Mouse (Mus musculus): ENCODE measurements around the gene Rnf187. TPM values are rescaled to one million over a fixed set of nuclear protein-coding genes. Genes with fewer than 3 reads are reported as not detected.
A peak's percentile ranks its signal among the peaks of the same experiment; 100 is the strongest.

Gene Rnf187
- total and polyA plus RNA-seq, 3 experiments: 185 to 195 (median 188) TPM

DNA sequence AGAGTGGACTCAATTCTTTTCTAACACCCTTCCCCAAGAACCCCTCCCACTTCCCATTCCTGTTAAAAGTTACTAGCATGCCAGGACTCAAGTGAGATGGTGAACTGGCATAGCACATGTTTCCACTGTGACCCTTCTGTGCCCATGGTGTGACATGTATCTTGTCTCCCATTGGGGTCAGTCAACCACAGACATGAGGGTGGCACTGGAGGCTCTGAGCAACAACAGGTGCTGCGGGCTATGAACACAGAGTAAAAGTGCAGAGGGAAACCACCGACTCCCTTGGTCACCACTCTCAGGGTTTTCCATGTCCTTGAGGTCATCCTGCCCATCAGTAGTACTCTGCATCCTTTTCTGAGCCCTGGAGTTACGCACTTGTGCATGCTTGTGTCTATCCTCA, 33.1 kb upstream of the Rnf187 start (continued):
- no peak for TF ChIP-seq POLR2AphosphoS2 (IDR thresholded peaks at IDR 0.05; ENCODE audit: low read depth, low read length)
- TF ChIP-seq NELFE (IDR thresholded peaks at IDR 0.05; ENCODE audit: low read depth, low read length): no peak
- TF ChIP-seq TCF12 (IDR thresholded peaks at IDR 0.05; ENCODE audit: low read depth, low read length): peak; percentile 69
- no peak for TF ChIP-seq HCFC1 (IDR thresholded peaks at IDR 0.05; ENCODE audit: low read depth, low read length)
- TF ChIP-seq POLR2A (IDR thresholded peaks at IDR 0.05; ENCODE audit: low read depth, low read length): peak; percentile 26; the same call in 1 of the 2 replicates
- TF ChIP-seq USF1 (IDR thresholded peaks at IDR 0.05; ENCODE audit: low read depth, low read length): no peak
- 0 out of 2 replicates have a peak, but pooled peaks have one; percentile 48 for TF ChIP-seq MAZ (IDR thresholded peaks at IDR 0.05; ENCODE audit: low read depth, low read length)
- TF ChIP-seq ZC3H11A (IDR thresholded peaks at IDR 0.05; ENCODE audit: low read depth, low read length): no peak

GRCm38 (mm10) chr11:58970831-58971530, 32.3 kb upstream of the Rnf187 start:
- no peak for TF ChIP-seq TBP (conservative IDR thresholded peaks at IDR 0.05; ENCODE audit: low read depth, low read length)
- TF ChIP-seq CTCF (conservative IDR thresholded peaks at IDR 0.05 in 1 of 2, IDR thresholded peaks at IDR 0.05 in 1 of 2; ENCODE audit: low read depth in 2 of 2, low read length in 2 of 2): peak in 1 of 2 experiments; percentile 15; a peak in 1 of 4 replicates
- TF ChIP-seq MEF2A (IDR thresholded peaks at IDR 0.05; ENCODE audit: borderline replicate concordance, low read depth, low read length): no peak
- no peak for TF ChIP-seq MYC (IDR thresholded peaks at IDR 0.05; ENCODE audit: low read depth, low read length)
- Histone ChIP-seq H3K4me2 (ENCODE audit: insufficient read depth, low read depth, poor library complexity, severe bottlenecking) (no peak overlapping the region), H3K4me3 (replicated peaks in 1 of 3; ENCODE audit: low read depth in 2 of 3, low read length in 2 of 3, poor library complexity in 1 of 3) (no peak overlapping the region), H3K79me2 (replicated peaks; ENCODE audit: control insufficient read depth, extremely low read depth, insufficient read depth, poor library complexity, severe bottlenecking) (peaks cover 19% of the 10 kb centered on the region), H3K9ac (ENCODE audit: insufficient read depth, low read depth) (no peak overlapping the region), H3K36me3 (replicated peaks in 1 of 2; ENCODE audit: control insufficient read depth in 1 of 2, insufficient read depth in 1 of 2, low read length in 1 of 2) (peaks cover 28 to 74% of the 10 kb centered on the region in 2 experiments), H3K27me3 (replicated peaks) (no peaks in the 10 kb centered on the region), H3K9me3 (replicated peaks; ENCODE audit: low read length) (no peaks in the 10 kb centered on the region), H3K4me1 (ENCODE audit: control insufficient read depth in 1 of 2, insufficient read depth in 2 of 2) (peaks cover 14 to 75% of the 10 kb centered on the region in 2 experiments), H3K27ac (ENCODE audit: insufficient read depth, low read depth) (peak overlapping the region; percentile 16; the same call in 1 of the 2 replicates)
- dilution Hi-C loops (cut with MboI; ENCODE audit: extremely low pct_ligation_motif_present, extremely low pct_unique_long_range_greater_than_20kb, low sequenced_read_pairs) (no loop called here), in situ Hi-C loops (cut with MboI; ENCODE audit: low pct_ligation_motif_present, low pct_unique_long_range_greater_than_20kb, low sequenced_read_pairs) (no loop called here)
- DNase-seq (ENCODE audit: extremely low read depth): no peak

DNA sequence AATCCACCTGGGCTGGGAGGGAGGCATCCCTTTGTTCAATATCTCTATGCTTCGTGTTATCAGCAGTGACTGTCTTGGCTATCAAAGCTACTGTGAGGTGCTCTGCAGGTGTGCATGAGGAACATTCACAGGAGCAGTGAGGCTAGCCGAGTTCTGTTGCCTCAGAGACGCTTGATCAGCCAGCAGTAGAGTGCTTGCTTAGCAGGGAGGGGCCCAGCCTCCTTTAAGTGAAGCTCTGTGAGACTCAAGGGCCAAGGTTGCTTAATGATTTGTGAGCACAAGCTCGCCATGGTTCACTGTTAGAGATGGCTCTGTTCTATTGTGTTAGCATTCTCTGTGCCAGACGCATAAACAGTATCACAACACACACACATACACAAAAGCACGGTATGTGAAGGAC, 30.9 kb upstream of the Rnf187 start:
- Histone ChIP-seq H3K4me1 (ENCODE audit: control insufficient read depth in 1 of 2, insufficient read depth in 2 of 2) (peaks cover 12 to 66% of the 10 kb centered on the region in 2 experiments), H3K9ac (ENCODE audit: insufficient read depth, low read depth) (no peak overlapping the region), H3K4me3 (replicated peaks in 1 of 3; ENCODE audit: low read depth in 2 of 3, low read length in 2 of 3, poor library complexity in 1 of 3) (no peak overlapping the region), H3K79me2 (replicated peaks; ENCODE audit: control insufficient read depth, extremely low read depth, insufficient read depth, poor library complexity, severe bottlenecking) (peaks cover 16% of the 10 kb centered on the region), H3K4me2 (ENCODE audit: insufficient read depth, low read depth, poor library complexity, severe bottlenecking) (no peak overlapping the region), H3K9me3 (replicated peaks; ENCODE audit: low read length) (no peaks in the 10 kb centered on the region), H3K27me3 (replicated peaks) (no peaks in the 10 kb centered on the region), H3K36me3 (replicated peaks in 1 of 2; ENCODE audit: control insufficient read depth in 1 of 2, insufficient read depth in 1 of 2, low read length in 1 of 2) (peaks cover 28 to 72% of the 10 kb centered on the region in 2 experiments), H3K27ac (ENCODE audit: insufficient read depth, low read depth) (no peak overlapping the region)
- in situ Hi-C loops (cut with MboI; ENCODE audit: low pct_ligation_motif_present, low pct_unique_long_range_greater_than_20kb, low sequenced_read_pairs): no loop called here
- no peak for TF ChIP-seq RAD21 (IDR thresholded peaks at IDR 0.05; ENCODE audit: low read depth, low read length)
- no peak for TF ChIP-seq POLR2A (IDR thresholded peaks at IDR 0.05; ENCODE audit: low read depth, low read length)
- no peak for TF ChIP-seq NELFE (IDR thresholded peaks at IDR 0.05; ENCODE audit: low read depth, low read length)
- TF ChIP-seq POLR2AphosphoS2 (IDR thresholded peaks at IDR 0.05; ENCODE audit: low read depth, low read length): no peak
- TF ChIP-seq HCFC1 (IDR thresholded peaks at IDR 0.05; ENCODE audit: low read depth, low read length): no peak
- TF ChIP-seq MYC (IDR thresholded peaks at IDR 0.05; ENCODE audit: low read depth, low read length): no peak
- no peak for TF ChIP-seq TBP (conservative IDR thresholded peaks at IDR 0.05; ENCODE audit: low read depth, low read length)
- TF ChIP-seq SIN3A (IDR thresholded peaks at IDR 0.05; ENCODE audit: low read length): no peak
- no peak for TF ChIP-seq TCF12 (IDR thresholded peaks at IDR 0.05; ENCODE audit: low read depth, low read length)
- TF ChIP-seq ZNF384 (IDR thresholded peaks at IDR 0.05; ENCODE audit: low read depth, low read length): no peak
- no peak for TF ChIP-seq NRF1 (IDR thresholded peaks at IDR 0.05; ENCODE audit: low read depth, low read length)
- no peak for TF ChIP-seq USF1 (IDR thresholded peaks at IDR 0.05; ENCODE audit: low read depth, low read length)
- no peak for TF ChIP-seq MEF2A (IDR thresholded peaks at IDR 0.05; ENCODE audit: borderline replicate concordance, low read depth, low read length)
- TF ChIP-seq ZMIZ1 (IDR thresholded peaks at IDR 0.05; ENCODE audit: low read depth, low read length): no peak
- TF ChIP-seq UBTF (IDR thresholded peaks at IDR 0.05; ENCODE audit: low read depth, low read length): no peak
- no peak for TF ChIP-seq RCOR1 (conservative IDR thresholded peaks at IDR 0.05; ENCODE audit: low read depth, low read length)
- no peak for DNase-seq (ENCODE audit: extremely low read depth)
- dilution Hi-C loops (cut with MboI; ENCODE audit: extremely low pct_ligation_motif_present, extremely low pct_unique_long_range_greater_than_20kb, low sequenced_read_pairs): no loop called here
